Mouse (Mus musculus): ENCODE results near the gene Zmiz2. TPM values are rescaled to one million over a fixed set of nuclear protein-coding genes. Genes with fewer than 3 reads are reported as not detected.
"Not testable (repeated sequence)": the region's sequence is repeated elsewhere in the genome, so short reads cannot be mapped to it uniquely, and the experiment has no call there.

Zmiz2 gene
- polyA plus RNA-seq, 1 experiment from 2014 or later: 9.3 TPM

- H3K9me3 ChIP-seq (ENCODE audit: control insufficient read depth, low read length): no peaks in the 10 kb centered on the region
- peak overlapping the region; percentile 85 for H3K27ac ChIP-seq (ENCODE audit: low read length)
- peaks cover 33% of the 10 kb centered on the region for H3K36me3 ChIP-seq (ENCODE audit: control insufficient read depth, insufficient read depth, low read length)
- no peaks in the 10 kb centered on the region for H3K27me3 ChIP-seq (replicated peaks; ENCODE audit: control insufficient read depth, insufficient read depth, low read length)
- ATAC-seq: peak; percentile 36
- no peak overlapping the region for H3K4me2 ChIP-seq (ENCODE audit: low read depth, low read length)
- 54% methylated on average over 4 of the region's 4 CpGs for WGBS
- 0 out of 2 replicates have a peak overlapping the region, but pooled peaks have one; percentile 7 for H3K9ac ChIP-seq (ENCODE audit: low read depth, low read length)
- peaks cover 26% of the 10 kb centered on the region for H3K4me1 ChIP-seq (ENCODE audit: control insufficient read depth, insufficient read depth, low read length)
- H3K4me3 ChIP-seq (ENCODE audit: low read length): no peak overlapping the region
Observed at GRCm38 (mm10) chr11:6405591-6406081, 16.8 kb downstream of the Zmiz2 start.

- H3K9ac ChIP-seq (ENCODE audit: low read depth, low read length): 0 out of 2 replicates have a peak overlapping the region, but pooled peaks have one; percentile 40
- no peak overlapping the region for H3K4me2 ChIP-seq (ENCODE audit: low read depth, low read length)
- 35% methylated on average over 14 of the region's 14 CpGs for WGBS
- ATAC-seq: peak; percentile 81
- peaks cover 26% of the 10 kb centered on the region for H3K4me1 ChIP-seq (ENCODE audit: control insufficient read depth, insufficient read depth, low read length)
- H3K4me3 ChIP-seq (ENCODE audit: low read length): no peak overlapping the region
- H3K9me3 ChIP-seq (ENCODE audit: control insufficient read depth, low read length): no peaks in the 10 kb centered on the region
- peak overlapping the region; percentile 85 for H3K27ac ChIP-seq (ENCODE audit: low read length)
- H3K36me3 ChIP-seq (ENCODE audit: control insufficient read depth, insufficient read depth, low read length): peaks cover 26% of the 10 kb centered on the region
- no peaks in the 10 kb centered on the region for H3K27me3 ChIP-seq (replicated peaks; ENCODE audit: control insufficient read depth, insufficient read depth, low read length)
Observed at GRCm38 (mm10) chr11:6406251-6407161, 17.6 kb downstream of the Zmiz2 start.

- WGBS: 80% methylated on average over 3 of the region's 3 CpGs
- no peaks in the 10 kb centered on the region for H3K9me3 ChIP-seq (ENCODE audit: control insufficient read depth, low read length)
- peaks cover 20% of the 10 kb centered on the region for H3K36me3 ChIP-seq (ENCODE audit: control insufficient read depth, insufficient read depth, low read length)
- H3K27ac ChIP-seq (ENCODE audit: low read length): no peak overlapping the region
- no peak for ATAC-seq
- no peak overlapping the region for H3K9ac ChIP-seq (ENCODE audit: low read depth, low read length)
- H3K4me1 ChIP-seq (ENCODE audit: control insufficient read depth, insufficient read depth, low read length): peaks cover 26% of the 10 kb centered on the region
- no peak overlapping the region for H3K4me3 ChIP-seq (ENCODE audit: low read length)
- no peak overlapping the region for H3K4me2 ChIP-seq (ENCODE audit: low read depth, low read length)
- no peaks in the 10 kb centered on the region for H3K27me3 ChIP-seq (replicated peaks; ENCODE audit: control insufficient read depth, insufficient read depth, low read length)
Observed at GRCm38 (mm10) chr11:6407162-6407621, 18.3 kb downstream of the Zmiz2 start.

DNA sequence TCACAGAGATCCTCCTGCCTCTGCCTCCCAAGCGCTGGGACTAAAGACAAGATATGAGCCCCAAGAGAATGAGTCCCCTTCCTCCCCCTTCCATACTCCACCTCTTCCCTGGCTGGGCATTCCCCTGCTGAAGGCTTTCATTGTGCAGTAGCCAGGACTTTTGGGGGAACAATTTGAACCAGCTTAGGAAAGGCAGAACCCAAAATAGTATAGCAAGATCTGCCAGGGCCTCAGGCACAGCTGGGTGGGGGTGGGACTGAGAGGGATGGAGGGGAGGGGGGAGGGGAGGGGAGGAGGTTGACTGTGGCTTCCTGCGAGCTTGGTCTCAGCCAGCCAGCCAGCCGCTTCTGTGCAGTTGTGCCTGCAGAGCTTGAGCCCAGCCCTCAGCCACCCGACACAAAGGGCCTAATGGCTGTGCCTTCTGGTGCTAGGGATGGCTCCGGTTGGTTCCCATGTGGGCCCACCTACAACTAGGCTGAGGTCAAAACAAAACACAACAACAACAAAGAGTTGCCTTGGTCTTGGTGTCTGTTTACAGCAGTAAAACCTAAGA is 21.3 kb downstream of the Zmiz2 start:
- WGBS: 50% methylated on average over 5 of the region's 5 CpGs
- Histone ChIP-seq H3K27me3 (replicated peaks; ENCODE audit: control insufficient read depth, insufficient read depth, low read length) (no peaks in the 10 kb centered on the region), H3K4me1 (ENCODE audit: control insufficient read depth, insufficient read depth, low read length) (peaks cover 24% of the 10 kb centered on the region), H3K9me3 (ENCODE audit: control insufficient read depth, low read length) (no peaks in the 10 kb centered on the region), H3K4me2 (ENCODE audit: low read depth, low read length) (no peak overlapping the region), H3K4me3 (ENCODE audit: low read length) (no peak overlapping the region), H3K36me3 (ENCODE audit: control insufficient read depth, insufficient read depth, low read length) (0 out of 2 replicates have a peak, but pooled peaks cover 2% of the 10 kb centered on the region), H3K27ac (ENCODE audit: low read length) (no peak overlapping the region), H3K9ac (ENCODE audit: low read depth, low read length) (no peak overlapping the region)
- ATAC-seq: no peak

DNA sequence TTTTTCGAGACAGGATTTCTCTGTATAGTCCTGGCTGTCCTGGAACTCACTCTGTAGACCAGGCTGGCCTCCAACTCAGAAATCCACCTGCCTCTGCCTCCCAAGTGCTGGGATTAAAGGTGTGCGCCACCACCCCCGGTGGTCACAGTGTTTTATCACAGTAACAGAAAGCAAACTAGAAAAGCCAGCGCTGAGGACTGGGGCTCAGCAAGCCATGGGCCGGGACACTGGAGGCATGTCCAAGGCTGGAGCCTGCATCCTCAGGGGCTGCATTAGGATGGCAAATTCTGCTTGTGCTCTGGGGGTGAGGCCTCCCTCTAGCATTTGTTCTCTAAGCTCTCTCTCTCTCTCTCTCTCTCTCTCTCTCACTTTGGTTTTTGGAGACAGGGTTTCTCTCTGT is 21.9 kb downstream of the Zmiz2 start:
- 94% methylated on average over 5 of the region's 5 CpGs for WGBS

DNA sequence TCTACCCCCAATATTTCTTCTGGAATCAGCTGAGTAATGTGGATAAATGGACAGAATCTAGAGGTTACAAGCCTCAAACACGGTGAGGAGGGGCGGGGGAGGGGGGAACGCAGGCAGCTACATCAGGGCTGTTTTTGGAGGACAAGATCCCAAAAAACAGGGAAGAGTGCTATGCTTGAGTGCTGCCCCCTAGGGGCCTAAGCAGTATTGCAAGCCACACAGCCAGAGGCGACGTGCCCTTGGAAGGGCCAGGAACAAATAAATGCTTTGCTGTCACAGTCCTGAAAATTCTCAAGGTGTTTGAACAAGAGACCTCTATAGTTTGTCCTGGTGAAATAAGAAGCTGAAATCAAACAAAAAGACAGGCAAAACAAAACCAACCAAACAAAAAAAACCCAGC is 22.8 kb downstream of the Zmiz2 start:
- ATAC-seq: no peak
- no peak overlapping the region for H3K4me2 ChIP-seq (ENCODE audit: low read depth, low read length)
- 9% methylated on average over 5 of the region's 5 CpGs for WGBS
- no peaks in the 10 kb centered on the region for H3K9me3 ChIP-seq (ENCODE audit: control insufficient read depth, low read length)
- H3K9ac ChIP-seq (ENCODE audit: low read depth, low read length): no peak overlapping the region
- peaks cover 10% of the 10 kb centered on the region for H3K4me1 ChIP-seq (ENCODE audit: control insufficient read depth, insufficient read depth, low read length)
- H3K4me3 ChIP-seq (ENCODE audit: low read length): no peak overlapping the region
- no peaks in the 10 kb centered on the region for H3K36me3 ChIP-seq (ENCODE audit: control insufficient read depth, insufficient read depth, low read length)
- H3K27ac ChIP-seq (ENCODE audit: low read length): no peak overlapping the region
- no peaks in the 10 kb centered on the region for H3K27me3 ChIP-seq (replicated peaks; ENCODE audit: control insufficient read depth, insufficient read depth, low read length)

More for the DNA sequence above, 21.9 kb downstream of the Zmiz2 start:
- not testable (repeated sequence) for H3K36me3 ChIP-seq (ENCODE audit: control insufficient read depth, insufficient read depth, low read length); ATAC-seq; H3K4me3 ChIP-seq (ENCODE audit: low read length); H3K4me2 ChIP-seq (ENCODE audit: low read depth, low read length); H3K27ac ChIP-seq (ENCODE audit: low read length); H3K9me3 ChIP-seq (ENCODE audit: control insufficient read depth, low read length); H3K9ac ChIP-seq (ENCODE audit: low read depth, low read length); H3K27me3 ChIP-seq (replicated peaks; ENCODE audit: control insufficient read depth, insufficient read depth, low read length)
- peaks cover 19% of the 10 kb centered on the region for H3K4me1 ChIP-seq (ENCODE audit: control insufficient read depth, insufficient read depth, low read length)

GRCm38 (mm10) chr11:6413264-6413663 is 24.4 kb downstream of the Zmiz2 start:
- H3K4me1 ChIP-seq (ENCODE audit: control insufficient read depth, insufficient read depth, low read length): peaks cover 11% of the 10 kb centered on the region
- H3K36me3 ChIP-seq (ENCODE audit: control insufficient read depth, insufficient read depth, low read length): no peaks in the 10 kb centered on the region
- WGBS: 91% methylated on average over 12 of the region's 12 CpGs
- ATAC-seq: no peak
- H3K4me2 ChIP-seq (ENCODE audit: low read depth, low read length): no peak overlapping the region
- no peaks in the 10 kb centered on the region for H3K27me3 ChIP-seq (replicated peaks; ENCODE audit: control insufficient read depth, insufficient read depth, low read length)
- H3K9me3 ChIP-seq (ENCODE audit: control insufficient read depth, low read length): no peaks in the 10 kb centered on the region
- H3K9ac ChIP-seq (ENCODE audit: low read depth, low read length): no peak overlapping the region
- no peak overlapping the region for H3K4me3 ChIP-seq (ENCODE audit: low read length)
- H3K27ac ChIP-seq (ENCODE audit: low read length): no peak overlapping the region

- peaks cover 2% of the 10 kb centered on the region; the same call in 1 of the 2 replicates for H3K36me3 ChIP-seq (ENCODE audit: control insufficient read depth, insufficient read depth, low read length)
- H3K27me3 ChIP-seq (replicated peaks; ENCODE audit: control insufficient read depth, insufficient read depth, low read length): no peaks in the 10 kb centered on the region
- peak within 1 kb of the TSS; percentile 93 for H3K4me3 ChIP-seq (ENCODE audit: low read length)
- peak within 1 kb of the TSS; percentile 99 for H3K4me2 ChIP-seq (ENCODE audit: low read depth, low read length)
- H3K4me1 ChIP-seq (ENCODE audit: control insufficient read depth, insufficient read depth, low read length): peaks cover 15% of the 10 kb centered on the region
- H3K27ac ChIP-seq (ENCODE audit: low read length): peak within 1 kb of the TSS; percentile 98
- 5% methylated on average over 21 of the region's 21 CpGs for WGBS
- no peaks in the 10 kb centered on the region for H3K9me3 ChIP-seq (ENCODE audit: control insufficient read depth, low read length)
- H3K9ac ChIP-seq (ENCODE audit: low read depth, low read length): peak within 1 kb of the TSS; percentile 95
- peak; percentile 73 for ATAC-seq
Observed at GRCm38 (mm10) chr11:6414751-6415550, 26.1 kb downstream of the Zmiz2 start, which contains the start of gene Ppia. Ppia (plus strand) TSS chr11:6415443.
